Mouse (Mus musculus) intestine, postnatal 0 days (tissue): Measurements from ENCODE around the gene Tlk2. TPM values are rescaled to one million over a fixed set of nuclear protein-coding genes. Genes with fewer than 3 reads are reported as not detected.

Source experiments
- ATAC-seq: fragments of 200-750 bp; cut with Nextera tagmentation; 2 replicates; pipeline ENCODE4 v1.8.0; 2017; ENCODE audit warnings: mild to moderate bottlenecking, moderate TSS enrichment, moderate library complexity
- H3K27ac ChIP-seq: fragments of 300-500 bp; sonication (generic); 2 replicates; pipeline ENCODE4 v1.5.1; 2014; ENCODE audit warnings: mild to moderate bottlenecking, low read depth, low read length, moderate library complexity
- H3K27me3 ChIP-seq: fragments of 300-500 bp; sonication (generic); replicated peaks from 2 replicates; pipeline ENCODE4 v1.6.1; 2014; ENCODE audit warnings: low read length, mixed read lengths; ENCODE audit not compliant: control insufficient read depth, insufficient read depth
- H3K36me3 ChIP-seq: fragments of 300-500 bp; sonication (generic); 2 replicates; pipeline ENCODE4 v1.6.1; 2014; ENCODE audit warnings: mild to moderate bottlenecking, moderate library complexity; ENCODE audit not compliant: control insufficient read depth, insufficient read depth
- H3K4me1 ChIP-seq: fragments of 300-500 bp; sonication (generic); replicated peaks from 2 replicates; pipeline ENCODE4 v1.6.1; 2014; ENCODE audit warnings: antibody characterized with exemption, low read length, mixed read lengths; ENCODE audit not compliant: control insufficient read depth, insufficient read depth
- H3K4me2 ChIP-seq: fragments of 300-500 bp; sonication (generic); replicated peaks from 2 replicates; pipeline ENCODE4 v1.6.1; 2014; ENCODE audit warnings: low read depth, mild to moderate bottlenecking, moderate library complexity
- H3K4me3 ChIP-seq: fragments of 300-500 bp; sonication (generic); 2 replicates; pipeline ENCODE4 v1.5.1; 2014; ENCODE audit warnings: low read depth, low read length
- H3K9ac ChIP-seq: fragments of 300-500 bp; sonication (generic); 2 replicates; pipeline ENCODE4 v1.6.1; 2014; ENCODE audit warnings: mild to moderate bottlenecking, low read depth, low read length
- H3K9me3 ChIP-seq: fragments of 300-500 bp; sonication (generic); 2 replicates; pipeline ENCODE4 v1.6.1; 2016; ENCODE audit warnings: mixed run types; ENCODE audit not compliant: control insufficient read depth
- CTCF ChIP-seq: sonication (generic); IDR thresholded peaks from 2 replicates; pipeline ENCODE4 v1.5.1; 2016; ENCODE audit warnings: low read depth, mild to moderate bottlenecking, control low read depth, antibody characterized with exemption, moderate library complexity
- WGBS: fragments of 180-500 bp; shearing (Covaris S2); extraction: QIAGEN DNeasy Blood & Tissue Kit; methylation state at CpG from one replicate; pipeline ENCODE4 v1.1.7; 2014; 5-methylcytosine and 5-hydroxymethylcytosine counted together
- polyA plus RNA-seq: library from polyadenylated mRNA; unstranded; fragments of >200 nt; fragmentation: Nextera tagmentation; extraction: Ambion mirVana; gene quantifications from 2 replicates; pipeline ENCODE4 v1.2.1, GENCODE M21; 2015

Gene Tlk2
- polyA plus RNA-seq, 1 experiment from 2014 or later, result 8.8 TPM

DNA sequence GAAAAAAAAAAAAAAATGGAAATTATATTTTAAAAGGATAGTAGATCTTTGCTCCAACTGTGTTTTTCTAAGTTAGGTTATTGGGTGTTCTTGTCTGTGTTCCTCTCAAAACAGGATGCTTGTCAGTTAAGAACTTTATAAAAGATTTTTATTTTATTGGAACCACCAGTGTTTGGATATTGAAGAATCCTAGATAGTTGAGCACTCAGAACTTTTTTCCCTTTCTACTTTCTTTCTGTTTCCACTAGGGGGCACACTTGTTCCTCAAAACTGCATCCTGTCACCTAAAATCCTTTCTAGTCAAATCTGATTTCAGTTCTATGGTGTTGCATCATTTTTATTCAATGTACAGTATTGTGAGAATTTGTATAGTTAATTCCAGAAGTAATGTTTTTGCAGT lies 62.4 kb downstream of the Tlk2 start:
- Histone ChIP-seq H3K4me1 (no peaks in the 10 kb centered on the region), H3K27me3 (no peaks in the 10 kb centered on the region), H3K9me3 (no peaks in the 10 kb centered on the region), H3K27ac (no peak overlapping the region), H3K36me3 (peaks cover 35% of the 10 kb centered on the region), H3K9ac (no peak overlapping the region), H3K4me2 (no peak overlapping the region), H3K4me3 (no peak overlapping the region)
- no peak for ATAC-seq
- peak; percentile 71 for TF ChIP-seq CTCF

DNA sequence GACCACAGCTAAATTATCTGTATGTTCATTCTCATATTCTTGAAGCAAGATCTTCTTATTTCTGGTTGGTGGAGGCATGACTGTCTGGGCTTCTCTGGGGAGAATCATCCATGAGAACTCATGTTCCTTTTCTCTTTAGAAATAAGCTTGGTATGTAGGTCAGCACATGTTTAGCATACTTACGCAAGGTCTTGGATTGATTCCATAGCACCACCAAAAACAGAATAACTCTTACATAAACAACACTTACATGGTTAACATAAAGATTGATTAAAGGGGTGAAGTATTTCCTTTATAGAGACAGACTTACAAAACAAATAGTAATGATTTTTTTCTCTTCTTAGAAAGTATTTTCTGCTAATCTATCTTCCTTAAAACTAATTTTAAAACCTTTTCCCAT lies 67.8 kb downstream of the Tlk2 start:
- no peak overlapping the region for H3K9ac ChIP-seq
- WGBS, result 56% methylated on average over 1 of the region's 1 CpGs
- no peak overlapping the region for H3K4me3 ChIP-seq
- H3K4me1 ChIP-seq, result no peaks in the 10 kb centered on the region
- no peak overlapping the region for H3K27ac ChIP-seq
- ATAC-seq, result no peak
- no peaks in the 10 kb centered on the region for H3K27me3 ChIP-seq
- no peaks in the 10 kb centered on the region for H3K9me3 ChIP-seq
- TF ChIP-seq CTCF, result no peak
- H3K36me3 ChIP-seq, result peaks cover 60% of the 10 kb centered on the region
- no peak overlapping the region for H3K4me2 ChIP-seq

- Histone ChIP-seq H3K36me3 (peaks cover 60% of the 10 kb centered on the region), H3K27ac (no peak overlapping the region), H3K9me3 (no peaks in the 10 kb centered on the region), H3K27me3 (no peaks in the 10 kb centered on the region), H3K4me1 (no peaks in the 10 kb centered on the region), H3K4me3 (no peak overlapping the region), H3K9ac (no peak overlapping the region), H3K4me2 (no peak overlapping the region)
- no peak for ATAC-seq
- peak; percentile 30; the same call in 1 of the 2 replicates for TF ChIP-seq CTCF
- WGBS, result 79% methylated on average over 6 of the region's 6 CpGs
Observed at GRCm38 (mm10) chr11:105246785-105247184, 68.2 kb downstream of the Tlk2 start.

GRCm38 (mm10) chr11:105247321-105247720 lies 68.7 kb downstream of the Tlk2 start:
- H3K4me1 ChIP-seq, result no peaks in the 10 kb centered on the region
- H3K27me3 ChIP-seq, result no peaks in the 10 kb centered on the region
- no peak overlapping the region for H3K27ac ChIP-seq
- no peak for TF ChIP-seq CTCF
- H3K36me3 ChIP-seq, result peaks cover 59% of the 10 kb centered on the region
- no peak overlapping the region for H3K4me3 ChIP-seq
- no peaks in the 10 kb centered on the region for H3K9me3 ChIP-seq
- H3K4me2 ChIP-seq, result no peak overlapping the region
- 94% methylated on average over 5 of the region's 5 CpGs for WGBS
- no peak for ATAC-seq
- no peak overlapping the region for H3K9ac ChIP-seq

DNA sequence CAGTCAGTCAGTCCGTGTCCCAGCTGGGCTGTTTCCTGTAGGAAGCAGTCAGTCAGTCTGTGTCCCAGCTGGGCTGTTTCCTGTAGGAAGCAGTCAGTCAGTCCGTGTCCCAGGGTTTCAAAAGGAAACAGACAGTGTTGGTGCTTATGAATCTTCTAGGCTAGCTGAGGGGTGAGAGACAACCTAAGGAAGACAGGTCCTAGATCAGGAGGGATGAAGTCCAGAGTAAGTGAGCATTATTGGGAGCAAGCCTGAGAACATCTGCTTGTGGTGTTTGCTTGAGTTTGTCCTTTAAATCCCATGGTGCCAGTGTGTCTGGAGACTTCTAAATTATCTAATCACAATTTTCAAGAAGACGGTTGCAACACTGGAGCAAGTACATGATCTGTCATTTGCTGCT lies 81.1 kb downstream of the Tlk2 start:
- no peak overlapping the region for H3K4me3 ChIP-seq
- no peaks in the 10 kb centered on the region for H3K9me3 ChIP-seq
- peaks cover 43% of the 10 kb centered on the region for H3K36me3 ChIP-seq
- no peaks in the 10 kb centered on the region for H3K4me1 ChIP-seq
- WGBS, result 61% methylated on average over 3 of the region's 3 CpGs
- no peak overlapping the region for H3K4me2 ChIP-seq
- H3K27ac ChIP-seq, result no peak overlapping the region
- no peak overlapping the region for H3K9ac ChIP-seq
- TF ChIP-seq CTCF, result no peak
- H3K27me3 ChIP-seq, result no peaks in the 10 kb centered on the region
- no peak for ATAC-seq

GRCm38 (mm10) chr11:105261116-105261515 lies 82.5 kb downstream of the Tlk2 start:
- Histone ChIP-seq H3K4me1 (no peaks in the 10 kb centered on the region), H3K4me3 (no peak overlapping the region), H3K9me3 (no peaks in the 10 kb centered on the region), H3K27me3 (no peaks in the 10 kb centered on the region), H3K36me3 (peaks cover 32% of the 10 kb centered on the region), H3K27ac (no peak overlapping the region), H3K4me2 (no peak overlapping the region), H3K9ac (no peak overlapping the region)
- no peak for ATAC-seq
- TF ChIP-seq CTCF, result no peak
- WGBS, result 85% methylated on average over 5 of the region's 5 CpGs
